Mouse (Mus musculus) liver, adult (tissue): Measurements from ENCODE around the gene Adamts18.

Source experiments
- GATA4 ChIP-seq: IDR thresholded peaks from 2 replicates; pipeline ENCODE4 v1.6.1; 2014; ENCODE audit warnings: mild to moderate bottlenecking, low read length; ENCODE audit not compliant: insufficient replicate concordance

Adamts18 gene

GRCm38 (mm10) chr8:113725331-113725730 lies 123.2 kb downstream of the Adamts18 start:
- TF ChIP-seq GATA4, result no peak

DNA sequence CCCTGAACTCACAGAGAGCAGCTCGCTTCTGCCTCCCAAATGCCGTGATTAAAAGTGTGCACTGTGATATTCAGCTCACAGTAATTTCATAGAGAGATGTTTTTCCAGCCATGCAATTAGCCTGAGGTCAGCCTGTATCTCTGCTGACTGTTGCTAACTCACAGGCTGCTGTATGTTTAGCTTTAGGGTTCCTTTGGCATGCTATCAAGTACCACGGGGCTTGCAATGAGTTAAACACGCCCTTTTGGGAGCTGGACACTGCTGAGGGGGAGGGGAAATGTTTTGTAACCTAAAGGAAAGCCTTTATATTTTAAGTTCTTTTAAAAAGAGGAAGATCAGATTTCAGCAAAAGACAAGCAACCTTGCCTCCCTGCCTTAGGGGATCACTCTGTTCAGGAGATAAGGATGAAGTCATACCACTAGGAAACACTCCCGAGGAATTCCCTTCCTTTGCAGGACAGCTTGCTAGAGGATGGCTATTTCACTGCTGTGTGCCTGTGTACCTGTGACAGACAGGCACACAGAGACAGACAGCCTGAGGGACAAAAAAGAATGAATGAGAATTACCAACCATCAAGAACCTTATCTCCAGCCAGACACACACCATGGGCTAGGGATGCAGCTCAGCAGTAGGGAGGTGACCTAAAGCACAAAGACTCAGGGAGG lies 124.5 kb downstream of the Adamts18 start:
- TF ChIP-seq GATA4, result no peak

DNA sequence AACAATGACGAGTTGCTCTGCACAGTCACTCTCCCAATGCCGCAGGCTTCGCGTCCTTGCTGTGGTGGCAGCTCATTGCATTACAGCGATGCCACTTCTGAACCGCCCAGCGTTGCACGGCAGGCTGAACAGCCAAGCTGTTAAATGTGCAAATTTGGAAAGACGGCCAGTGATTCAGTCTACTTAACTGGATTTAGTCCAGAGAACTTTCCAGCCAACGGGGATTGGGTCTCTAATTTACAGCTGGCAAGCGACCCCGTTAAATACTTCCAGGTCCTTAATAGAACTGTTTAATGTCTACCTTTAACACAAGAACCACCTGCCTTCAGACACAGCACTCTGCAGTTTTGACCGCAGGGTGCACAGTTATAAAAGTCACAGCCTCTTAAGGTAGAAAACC lies 127.1 kb downstream of the Adamts18 start:
- no peak for TF ChIP-seq GATA4

DNA sequence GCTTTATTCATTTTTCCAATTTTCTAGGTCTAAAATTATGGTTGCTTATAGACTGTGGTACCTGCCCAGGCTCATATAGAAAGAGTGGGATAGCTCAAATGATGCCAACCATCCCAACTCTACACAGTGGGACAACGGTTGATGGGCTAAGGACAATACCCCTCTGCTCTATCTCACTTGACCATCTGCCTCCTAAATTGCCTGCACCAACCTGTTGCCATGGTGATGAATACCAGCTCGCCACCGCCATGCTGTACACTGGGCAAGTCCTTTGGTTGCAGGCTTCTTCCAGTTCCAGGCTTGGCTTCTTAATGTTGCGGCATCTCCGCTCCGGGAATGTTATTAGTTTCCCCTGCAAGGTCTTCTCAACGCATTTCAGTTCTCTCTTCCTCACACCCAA lies 143.6 kb downstream of the Adamts18 start:
- TF ChIP-seq GATA4, result no peak

DNA sequence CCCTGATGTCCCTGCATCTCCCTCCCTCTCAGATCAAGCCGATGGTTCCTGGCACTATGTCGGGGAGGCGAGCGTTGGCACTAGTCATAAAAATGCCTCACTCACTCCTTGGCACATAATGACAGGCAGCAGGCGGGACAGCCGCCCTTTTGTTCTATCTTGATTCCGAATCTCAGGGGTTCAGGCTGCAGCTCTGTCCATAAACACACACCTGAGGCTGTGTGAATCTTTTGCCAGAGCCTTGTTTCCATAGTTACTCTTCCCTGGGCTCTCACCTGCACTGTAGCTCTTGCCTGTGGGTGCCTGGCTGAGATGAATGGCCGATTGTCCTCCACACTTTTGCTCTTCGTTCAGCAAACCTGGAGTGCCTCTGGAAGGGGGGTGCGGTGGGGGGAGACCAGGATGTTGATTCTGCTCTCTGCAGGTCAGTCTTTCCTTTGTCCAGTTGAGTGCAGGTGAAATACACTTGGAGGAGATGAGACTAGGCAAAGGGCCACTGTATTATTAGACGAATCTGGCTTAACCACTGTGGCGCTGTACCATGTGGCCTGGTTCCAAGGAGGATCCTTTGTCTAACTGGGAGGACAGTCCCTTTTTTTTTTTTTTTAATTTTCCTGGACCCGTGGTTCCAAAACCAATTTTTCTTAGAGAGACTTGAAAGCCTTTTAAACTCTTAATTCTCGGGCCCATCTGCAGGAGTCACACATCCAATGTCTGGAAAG lies 156.8 kb downstream of the Adamts18 start:
- TF ChIP-seq GATA4, result no peak

DNA sequence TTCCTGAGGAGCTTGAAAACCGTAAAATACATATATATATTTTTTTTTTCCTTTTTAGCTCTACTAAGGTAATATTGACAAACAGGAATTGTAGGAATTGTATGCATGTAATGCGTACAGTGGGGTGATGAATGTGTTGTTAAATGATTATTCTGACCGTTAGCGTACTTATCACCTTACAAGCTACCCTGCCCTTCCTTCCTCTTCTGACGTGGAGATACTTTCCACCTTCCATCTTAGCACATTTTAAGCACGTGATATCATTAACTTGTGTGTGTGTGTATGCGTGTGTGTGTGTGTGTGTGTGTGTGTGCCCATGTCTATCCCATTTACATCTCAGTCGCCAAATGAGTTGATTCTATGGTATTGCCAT lies 160.0 kb downstream of the Adamts18 start:
- TF ChIP-seq GATA4, result no peak

- no peak for TF ChIP-seq GATA4
Observed at GRCm38 (mm10) chr8:113687889-113688542, 160.5 kb downstream of the Adamts18 start.

DNA sequence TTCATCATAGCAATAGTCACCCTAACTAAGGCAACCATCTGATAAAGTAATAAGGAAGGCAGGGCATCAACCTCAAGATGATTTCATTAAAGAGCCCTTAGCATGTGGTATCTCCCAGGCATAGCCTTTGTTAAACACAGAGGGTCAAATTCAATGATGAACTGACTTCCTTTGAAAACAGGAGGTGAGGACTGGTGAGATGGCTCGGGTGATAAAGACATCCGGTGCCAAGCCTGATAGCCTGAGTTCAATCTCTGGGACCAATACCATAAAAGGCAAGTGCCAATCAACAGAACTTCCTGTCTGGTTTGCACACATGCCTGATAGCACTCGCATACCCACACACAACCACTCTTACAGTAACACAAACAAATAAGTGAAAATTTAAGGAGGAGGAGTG lies 169.2 kb downstream of the Adamts18 start:
- TF ChIP-seq GATA4, result no peak

DNA sequence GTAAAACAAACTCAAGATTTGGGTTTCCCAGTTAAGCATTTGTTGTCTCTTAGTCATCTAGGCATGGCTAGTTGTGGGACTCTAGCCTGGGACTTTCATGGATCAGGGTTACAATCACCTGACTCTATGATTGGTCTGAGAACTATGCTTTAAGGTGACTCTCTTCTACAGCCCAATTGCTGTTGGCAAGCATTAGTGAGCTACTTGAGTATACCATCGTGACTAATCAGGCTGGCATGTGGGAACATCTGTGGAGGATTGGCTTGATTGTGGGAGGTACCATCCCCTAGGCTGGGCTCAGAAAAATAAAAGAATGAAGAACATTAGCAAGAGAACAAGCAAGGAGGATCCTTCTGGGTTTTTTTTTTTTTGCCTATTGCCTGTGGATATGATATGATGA lies 171.7 kb downstream of the Adamts18 start:
- no peak for TF ChIP-seq GATA4

DNA sequence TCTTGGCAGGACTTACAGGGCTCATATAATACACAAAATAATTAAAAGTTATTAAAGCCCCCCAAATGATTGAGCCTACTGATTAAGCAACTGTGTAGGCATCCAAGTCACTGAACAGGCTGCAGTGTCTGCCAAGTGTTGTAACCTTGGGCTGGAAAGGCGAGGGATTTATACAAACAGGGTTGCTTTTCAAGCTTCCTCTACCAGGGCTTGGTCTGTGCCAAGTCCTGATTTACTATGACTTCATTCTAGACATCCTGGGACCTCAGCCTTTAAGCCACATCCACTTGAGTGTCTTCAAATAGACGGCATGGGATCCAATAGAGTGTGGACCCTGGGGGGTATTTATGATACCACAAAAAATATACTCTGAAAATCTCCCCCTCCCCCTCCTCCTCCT lies 173.3 kb downstream of the Adamts18 start:
- no peak for TF ChIP-seq GATA4

DNA sequence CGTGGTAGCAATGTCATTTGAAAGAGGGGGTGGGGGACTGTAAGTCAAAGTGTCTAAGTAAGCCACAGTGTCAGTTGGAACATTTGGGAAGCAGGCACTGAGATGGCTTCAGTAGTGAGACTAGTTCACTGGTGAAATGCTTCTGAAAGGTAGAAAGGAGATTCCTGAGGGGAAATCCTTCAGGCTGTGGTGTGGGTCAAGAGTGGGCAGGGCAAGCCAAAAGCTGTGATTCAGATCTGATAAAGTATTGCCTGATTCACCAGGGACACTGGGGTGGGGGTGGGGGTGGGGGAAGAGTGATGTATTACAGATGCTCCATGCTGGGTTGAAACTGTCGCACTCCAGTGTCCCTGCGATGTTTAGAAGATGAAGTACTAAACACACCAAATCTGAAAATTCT lies 173.9 kb downstream of the Adamts18 start:
- no peak for TF ChIP-seq GATA4

DNA sequence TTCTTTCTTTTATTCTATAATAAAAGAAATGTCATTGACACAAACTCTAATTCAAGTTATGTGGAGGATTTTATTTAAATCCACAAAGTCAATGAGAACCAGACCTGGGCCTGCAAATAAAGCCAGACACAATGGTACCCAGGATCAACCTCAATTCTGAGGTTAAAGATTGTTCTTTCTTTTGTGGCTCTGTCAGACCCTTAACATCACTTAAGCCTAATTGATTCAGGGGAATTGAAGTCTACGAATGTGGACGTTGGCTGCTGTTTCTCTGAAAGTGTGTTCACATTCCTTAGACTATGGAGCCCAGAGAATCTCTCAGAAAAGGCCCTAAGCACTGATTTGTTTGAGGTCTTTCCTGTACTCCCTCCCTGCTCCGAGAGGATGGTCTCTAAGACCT lies 175.2 kb downstream of the Adamts18 start:
- no peak for TF ChIP-seq GATA4

- no peak for TF ChIP-seq GATA4
Observed at GRCm38 (mm10) chr8:113672599-113673255, 175.8 kb downstream of the Adamts18 start.

DNA sequence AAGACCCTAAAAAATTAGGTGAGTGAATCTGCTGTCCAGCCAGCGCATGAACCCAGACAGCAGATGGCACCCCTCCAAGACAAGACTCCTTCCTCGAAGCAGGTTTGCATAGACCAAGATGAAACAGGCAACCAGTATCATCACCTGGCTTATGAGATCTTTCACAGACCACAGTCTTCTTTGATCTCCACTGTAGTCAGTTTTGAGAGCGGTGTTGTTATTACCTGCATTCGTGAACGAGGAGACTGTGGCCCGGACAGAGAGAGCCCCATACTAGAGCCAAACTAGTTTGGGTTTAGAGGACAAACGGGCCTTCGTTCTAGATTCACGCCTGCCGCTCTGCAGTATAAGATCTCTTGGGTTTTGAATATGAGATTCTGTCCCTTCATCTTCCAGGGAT lies 178.6 kb downstream of the Adamts18 start:
- no peak for TF ChIP-seq GATA4

DNA sequence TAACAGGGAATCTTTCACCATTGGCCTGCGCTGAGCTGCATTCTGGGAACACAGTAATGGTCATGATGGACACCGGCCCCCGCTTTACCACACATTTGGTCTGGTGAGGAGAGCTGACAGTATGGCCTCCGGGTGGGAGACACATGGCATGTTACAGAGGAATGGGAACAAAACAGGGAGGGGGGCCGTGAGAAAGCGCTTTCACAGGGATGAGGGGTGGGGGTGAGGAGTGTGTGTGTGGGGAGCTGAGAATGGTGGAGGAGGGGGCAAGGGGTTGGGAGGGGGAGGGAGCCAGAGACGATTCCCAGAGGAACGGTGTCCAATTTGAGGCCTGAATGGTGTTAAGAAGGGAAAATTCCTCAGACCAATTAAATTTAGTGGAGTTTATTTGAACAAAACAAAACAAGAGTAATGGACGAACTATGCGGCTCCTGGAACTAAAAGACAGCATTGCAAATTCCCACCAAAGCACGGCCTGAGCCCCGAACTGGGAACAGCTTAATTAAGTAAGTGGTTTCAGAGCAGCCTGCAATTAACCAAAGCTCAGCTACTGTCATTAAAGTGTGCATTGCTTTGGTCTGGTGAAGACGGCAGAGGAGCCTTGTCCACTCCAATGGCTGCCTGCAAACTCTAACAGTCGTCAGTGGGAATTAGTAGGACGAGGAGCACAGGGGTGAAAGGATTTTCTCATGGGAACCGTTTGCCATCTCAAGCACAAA lies 181.7 kb downstream of the Adamts18 start:
- no peak for TF ChIP-seq GATA4

- TF ChIP-seq GATA4, result no peak
Observed at GRCm38 (mm10) chr8:113665951-113666350, 182.6 kb downstream of the Adamts18 start.

DNA sequence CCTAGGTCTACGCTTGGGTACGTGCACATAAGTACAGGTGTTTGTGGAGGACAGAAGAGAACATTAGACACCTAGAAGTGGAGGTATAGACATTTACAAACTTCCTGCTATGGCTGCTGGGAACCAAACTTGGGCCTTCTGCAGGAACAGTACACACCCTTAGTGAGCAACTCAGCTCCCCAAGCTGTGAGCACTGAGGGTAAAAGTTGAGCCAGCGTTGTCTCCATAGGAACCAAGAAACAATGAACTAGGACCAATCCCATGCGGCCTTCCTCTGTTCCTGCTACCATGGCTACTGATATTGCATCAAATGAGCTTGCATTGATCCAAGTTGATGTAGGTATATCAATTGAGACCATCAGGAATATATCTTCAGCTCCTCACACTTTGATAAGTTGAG lies 183.5 kb downstream of the Adamts18 start:
- no peak for TF ChIP-seq GATA4
